Mouse (Mus musculus): ENCODE data around the gene Dcaf12.
A peak's percentile ranks its signal among the peaks of the same experiment; 100 is the strongest.

Gene Dcaf12

DNA sequence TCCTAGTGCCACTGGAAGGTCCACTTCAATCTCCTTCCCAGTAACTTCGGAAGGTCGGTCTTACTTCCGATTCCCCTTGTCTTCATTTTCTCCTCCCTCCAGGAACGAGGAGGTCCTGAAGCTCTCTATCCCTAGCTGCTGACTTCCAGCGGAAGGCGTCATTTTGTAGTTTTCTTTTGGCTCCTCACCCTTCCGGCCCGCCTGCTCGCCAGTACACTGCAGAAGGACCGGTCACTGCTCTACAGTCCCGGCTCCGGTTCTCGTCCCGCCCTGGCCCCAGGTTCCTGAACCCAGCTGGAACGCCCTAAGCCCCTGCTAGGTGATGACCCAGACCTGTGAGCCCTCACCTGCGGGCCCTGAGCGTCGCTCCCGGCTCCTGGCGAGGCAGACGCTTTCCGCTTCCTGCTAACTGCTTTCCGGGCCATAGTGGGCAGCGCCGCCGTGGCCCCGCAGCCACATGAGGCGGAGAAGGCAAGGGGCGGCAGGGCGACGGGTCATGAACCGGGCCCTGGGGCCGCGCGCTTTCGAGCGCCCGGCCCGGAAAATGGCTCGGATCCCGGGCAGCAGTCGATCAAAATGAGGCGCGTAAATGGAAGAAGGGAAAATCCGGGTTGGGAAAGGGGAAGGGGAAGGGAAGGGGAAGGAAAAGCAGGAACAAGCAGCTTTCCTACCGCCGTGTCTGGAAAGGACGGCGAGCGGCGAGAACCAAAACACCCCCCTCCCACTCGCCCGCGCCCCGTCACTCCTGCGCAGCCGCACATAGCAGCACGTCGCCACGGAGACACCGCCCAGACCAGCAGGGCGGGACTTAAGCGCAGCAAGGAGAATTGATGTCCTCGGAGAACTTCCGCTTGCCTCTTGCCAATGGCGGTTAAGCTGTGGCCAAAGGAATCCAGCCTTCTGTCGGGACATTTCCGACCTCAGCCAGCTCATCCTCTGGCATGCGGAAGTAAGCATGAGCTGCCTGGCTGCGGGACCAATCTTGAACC is at the start of gene Dcaf12:
TSS of gene Dcaf12 (minus strand) at position 749 of the 989 bp plus-strand sequence.
- peak; percentile 96 for DNase-seq (ENCODE audit: low read depth)

DNA sequence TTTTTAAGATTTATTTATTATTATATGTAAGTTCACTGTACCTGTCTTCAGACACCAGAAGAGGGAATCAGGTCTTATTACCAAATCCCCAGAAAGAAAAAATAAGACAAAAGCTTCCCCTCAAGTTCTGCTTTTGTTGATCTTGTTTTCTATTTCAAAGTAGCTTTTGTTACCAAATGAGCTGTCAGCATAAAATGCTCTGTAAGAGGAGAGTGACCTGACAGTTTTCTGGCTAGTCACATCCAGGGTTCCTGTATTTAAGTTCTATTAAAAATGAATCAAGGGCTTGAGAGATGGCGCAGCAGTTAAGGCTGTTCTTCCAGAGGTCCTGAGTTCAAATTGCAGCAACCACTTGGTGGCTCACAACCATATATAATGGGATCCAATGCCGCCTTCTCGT is 46.4 kb upstream of the Dcaf12 start:
- no peak for DNase-seq (ENCODE audit: low read depth)

DNA sequence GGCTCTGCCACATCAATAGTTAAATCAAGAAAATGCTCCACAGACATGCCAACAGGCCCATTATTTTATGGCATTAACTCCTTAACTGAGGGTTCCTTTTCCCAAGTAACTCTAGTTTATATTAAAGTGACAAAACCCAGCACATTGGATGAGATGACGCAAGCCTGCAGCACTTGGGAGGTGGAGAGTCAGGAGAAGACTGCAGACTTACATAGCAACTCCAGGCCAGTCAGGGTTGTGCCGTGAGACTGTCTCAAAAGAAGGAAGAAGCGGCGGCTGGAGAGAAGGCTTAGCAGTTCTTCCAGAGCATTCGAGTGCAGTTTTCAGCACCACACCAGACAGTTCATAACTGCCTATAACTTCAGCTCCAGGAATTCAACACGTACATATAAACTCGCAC is 44.7 kb upstream of the Dcaf12 start:
- no peak for DNase-seq (ENCODE audit: low read depth)

DNA sequence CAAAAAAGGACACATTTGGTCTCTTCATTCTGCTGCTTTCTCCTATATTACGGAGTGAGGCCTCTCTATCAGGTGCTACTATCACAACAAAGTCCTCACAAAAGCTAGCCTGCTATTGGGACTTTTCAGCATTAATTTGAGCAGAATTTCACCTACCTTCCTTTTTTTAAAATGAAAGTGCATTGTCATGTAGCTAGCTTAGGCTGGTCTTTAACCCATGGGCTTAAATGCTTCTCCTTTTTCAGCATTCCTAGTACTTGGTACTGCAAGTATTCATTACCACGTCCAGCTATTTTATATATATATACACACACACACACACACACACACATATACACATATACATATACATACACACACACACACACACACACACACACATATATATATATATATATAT is 44.0 kb upstream of the Dcaf12 start:
- no peak for DNase-seq (ENCODE audit: low read depth)

DNA sequence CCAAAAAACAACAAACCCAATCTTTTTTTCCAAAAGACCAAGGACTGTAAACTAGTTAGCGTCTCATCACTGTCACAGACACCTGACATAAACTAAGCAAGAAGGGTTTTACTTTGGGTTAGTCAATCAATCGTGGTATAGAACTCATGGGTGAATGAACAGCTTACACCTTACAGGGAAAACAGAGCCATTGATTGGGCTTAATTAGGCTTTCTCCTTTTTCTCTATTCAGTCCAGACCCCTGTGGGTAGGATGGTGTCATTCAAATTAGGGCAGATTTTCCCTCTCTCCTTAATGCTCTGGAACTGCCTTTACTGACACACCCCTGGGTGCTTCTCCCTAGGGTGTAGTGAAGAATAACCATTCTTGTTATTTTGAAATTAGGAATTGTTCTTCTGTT is 42.5 kb upstream of the Dcaf12 start:
- DNase-seq (ENCODE audit: low read depth), result no peak

DNA sequence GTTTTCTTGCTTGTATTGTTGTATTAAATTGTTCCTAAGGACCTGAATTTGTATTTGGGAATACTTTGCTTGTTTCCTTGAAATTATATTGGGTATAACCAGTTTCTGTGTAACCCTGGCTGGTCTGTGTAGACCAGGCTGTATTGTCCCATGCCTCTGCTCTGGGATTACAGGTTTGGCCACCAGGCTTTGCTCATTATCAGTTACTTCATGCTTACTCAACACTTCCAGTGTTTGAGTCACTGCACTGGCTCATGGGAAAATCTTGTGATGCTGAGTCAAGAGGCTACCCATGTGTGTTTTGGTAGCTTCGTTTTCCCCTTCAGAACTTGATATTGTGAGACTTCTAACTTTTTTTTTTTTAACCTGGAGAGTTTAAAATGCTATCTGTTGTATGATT is 38.6 kb upstream of the Dcaf12 start:
- DNase-seq (ENCODE audit: low read depth), result peak; percentile 28

DNA sequence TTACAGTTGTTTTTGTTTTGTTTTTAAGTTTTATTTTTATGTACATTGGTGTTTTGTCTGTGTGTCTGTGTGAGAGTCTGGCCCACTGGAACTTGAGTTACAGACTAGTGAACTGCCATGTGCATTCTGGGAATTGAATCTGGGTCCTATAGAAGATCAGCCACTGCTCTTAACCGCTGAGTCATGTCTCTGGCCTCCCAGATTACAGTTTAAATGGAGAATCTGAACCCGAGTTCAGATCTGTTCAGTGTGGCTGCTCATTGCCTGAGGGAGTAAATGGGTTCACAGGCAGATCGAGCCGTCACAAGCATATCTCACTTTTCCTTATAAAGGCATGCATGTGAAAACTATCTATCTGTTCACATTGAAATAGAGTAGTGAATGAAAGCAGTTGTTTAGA is 38.1 kb upstream of the Dcaf12 start:
- no peak for DNase-seq (ENCODE audit: low read depth)

DNA sequence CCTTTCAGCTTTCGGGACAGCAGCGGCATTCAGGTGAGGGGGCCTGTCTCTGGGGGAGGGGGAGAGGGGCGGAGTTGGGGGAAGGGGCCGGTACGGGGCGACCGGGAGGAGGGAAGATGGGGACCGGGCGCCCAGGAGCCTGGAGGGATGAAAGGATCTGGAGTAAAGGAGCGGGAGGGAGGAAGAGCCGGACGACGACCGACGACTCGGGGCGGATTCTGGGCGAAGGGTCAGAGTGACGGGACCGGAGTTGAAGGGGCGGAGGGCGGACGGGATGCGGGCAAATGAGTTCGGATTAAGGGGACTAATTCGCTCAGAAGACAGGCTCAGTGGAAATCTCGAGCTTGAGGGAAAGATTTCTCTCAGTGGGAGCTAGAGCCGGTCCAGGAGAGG is 34.5 kb upstream of the Dcaf12 start:
- DNase-seq (ENCODE audit: low read depth), result no peak

DNA sequence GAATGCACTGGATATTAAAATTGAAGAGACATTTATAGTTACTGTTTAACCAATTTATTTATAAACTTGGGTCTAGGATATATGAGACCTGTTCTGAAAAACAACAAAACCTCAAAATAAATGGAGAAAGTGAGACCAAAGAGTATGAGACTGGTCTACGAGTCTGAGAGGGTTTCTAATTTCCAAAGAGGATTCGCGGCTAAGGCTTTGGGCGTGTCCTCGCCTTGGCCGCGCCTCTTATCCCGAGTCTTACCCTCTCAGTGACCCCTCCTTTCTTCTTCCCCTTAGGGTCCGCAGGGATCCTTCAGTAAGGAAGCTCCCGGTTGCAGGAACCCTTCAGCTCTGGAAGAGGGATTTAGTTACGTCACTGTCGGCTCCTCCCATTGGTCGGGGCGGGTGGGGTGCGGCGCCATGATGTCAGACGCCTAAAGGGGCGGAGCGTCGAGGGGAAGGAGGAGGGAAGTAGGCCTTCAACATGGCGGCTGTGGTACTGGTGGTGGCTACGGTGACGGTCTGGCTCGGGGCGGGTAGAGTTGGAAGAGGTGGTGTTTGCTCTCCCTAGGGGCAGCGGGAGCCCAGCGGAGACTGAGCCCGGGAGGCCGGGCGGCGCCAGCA is 34.0 kb upstream of the Dcaf12 start, which contains the start of gene Ubap1:
TSS of gene Ubap1 (plus strand) at position 413 of the 615 bp plus-strand sequence.
- DNase-seq (ENCODE audit: low read depth), result peak; percentile 98

DNA sequence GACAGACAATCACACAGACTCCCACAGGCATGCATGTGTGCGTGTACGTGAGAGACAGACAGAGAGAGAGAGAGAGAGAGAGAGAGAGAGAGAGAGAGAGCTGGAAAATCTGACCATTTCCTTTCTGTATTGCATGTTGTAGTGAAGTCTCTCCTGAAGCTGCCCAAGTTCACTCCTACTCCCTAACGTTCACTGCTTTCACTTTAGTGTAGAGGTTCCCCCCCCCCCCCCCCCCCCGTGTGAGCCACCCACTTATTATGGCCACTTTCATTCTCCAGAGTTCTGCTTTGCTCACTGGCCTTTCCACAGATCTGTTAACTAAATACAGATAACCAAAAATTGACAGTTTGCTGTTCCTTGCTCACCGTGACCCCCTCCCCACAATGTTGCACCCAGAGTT is 33.1 kb upstream of the Dcaf12 start:
- DNase-seq (ENCODE audit: low read depth), result peak; percentile 69

DNA sequence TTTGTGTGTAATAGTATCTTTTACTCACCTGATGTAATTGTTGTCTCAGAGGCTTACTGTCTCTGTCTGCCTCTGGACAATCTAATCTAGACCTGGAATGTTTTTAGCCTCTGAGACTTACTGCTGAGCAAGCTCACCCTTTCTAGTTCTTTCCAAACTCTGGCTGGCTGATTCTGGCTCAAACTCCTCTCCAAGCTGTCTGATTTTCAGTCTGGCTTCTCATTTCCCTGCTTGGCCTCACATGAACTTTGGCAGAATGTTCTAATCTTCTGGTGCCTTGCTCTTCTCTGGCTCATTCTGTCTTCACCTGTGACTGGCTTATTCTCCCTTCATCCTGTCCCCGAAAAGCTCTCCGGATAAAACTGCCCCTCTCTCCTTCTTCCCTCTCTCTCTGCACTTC is 31.3 kb upstream of the Dcaf12 start:
- no peak for DNase-seq (ENCODE audit: low read depth)

DNA sequence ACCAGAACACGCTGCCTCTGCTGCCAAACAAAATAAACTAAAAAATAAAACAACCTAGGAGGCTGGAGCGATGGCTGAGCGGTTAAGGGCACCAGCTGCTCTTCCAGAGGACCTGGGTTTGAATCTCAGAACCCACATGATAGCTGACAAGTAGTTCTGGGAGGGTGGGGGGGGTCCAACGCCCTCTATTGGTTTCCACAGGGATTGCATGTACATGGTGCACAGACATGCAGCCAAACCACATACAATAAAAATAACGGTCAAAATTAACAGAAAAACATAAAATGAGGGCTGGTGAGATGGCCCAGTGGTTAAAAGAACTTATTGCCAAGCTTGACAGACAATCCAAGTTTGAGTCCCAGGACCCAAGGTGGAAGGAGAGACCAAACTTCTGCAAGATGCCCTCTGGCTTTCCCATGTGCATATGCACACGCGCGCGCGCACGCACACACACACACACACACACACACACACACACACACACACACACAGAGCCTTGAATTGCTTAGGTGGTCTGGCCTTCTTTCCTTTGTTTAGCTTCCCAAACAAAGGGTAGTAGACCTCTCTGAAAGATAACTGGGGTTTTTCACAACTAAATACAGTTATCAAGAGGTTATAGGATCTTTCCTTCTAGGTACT is 26.3 kb upstream of the Dcaf12 start:
- DNase-seq (ENCODE audit: low read depth), result peak; percentile 18

DNA sequence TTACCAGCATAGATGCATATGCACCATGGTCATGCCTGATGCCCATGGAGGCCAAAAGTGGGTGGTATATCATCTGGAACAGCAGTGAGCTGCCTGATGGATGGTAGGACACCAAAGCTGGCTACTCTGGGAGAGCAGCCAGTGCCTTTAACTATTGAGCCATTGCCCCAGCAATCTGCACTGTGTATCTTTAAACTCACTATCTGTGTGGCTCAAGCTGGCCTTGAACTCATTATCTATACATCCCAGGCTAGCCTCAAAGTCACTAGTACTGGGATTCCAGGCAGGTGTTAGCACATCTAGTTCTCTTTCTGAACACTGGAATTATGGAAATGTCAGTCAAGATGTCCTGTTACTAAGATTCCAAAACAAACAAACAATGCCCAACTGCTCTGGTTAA is 21.9 kb upstream of the Dcaf12 start:
- no peak for DNase-seq (ENCODE audit: low read depth)

DNA sequence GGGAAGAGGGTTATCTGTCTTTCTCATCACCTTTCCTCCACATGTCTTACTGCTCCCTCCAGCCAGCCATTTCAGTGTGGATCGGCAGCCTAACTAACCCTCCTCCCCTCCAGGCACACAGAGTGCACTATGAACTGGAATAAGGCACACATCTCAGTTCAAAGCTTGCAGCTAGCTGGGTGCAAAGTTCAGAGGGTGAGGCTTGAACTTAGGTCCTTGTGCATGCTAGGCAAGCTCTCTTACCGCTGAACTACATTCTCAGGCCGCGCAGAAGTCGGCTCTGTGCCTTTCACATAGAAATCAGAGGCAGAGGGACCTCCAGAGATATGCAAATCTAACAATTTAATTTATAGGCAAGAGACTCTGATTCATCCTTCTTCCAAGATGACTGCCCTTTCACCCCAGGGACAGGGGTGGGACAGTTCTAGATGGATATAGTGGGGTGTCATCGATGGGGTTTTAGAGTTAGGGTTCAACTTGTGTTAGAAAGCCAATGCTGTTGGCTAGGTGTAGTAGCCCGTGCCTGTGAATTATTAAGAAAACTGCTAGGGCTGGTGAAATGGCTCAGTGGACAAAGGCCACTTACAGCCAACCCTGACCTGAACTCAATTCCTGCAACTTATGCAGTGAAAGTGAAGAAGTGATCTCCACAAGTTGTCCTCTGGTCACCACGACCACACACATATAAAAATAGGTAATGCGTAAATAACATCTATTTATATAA is 17.2 kb upstream of the Dcaf12 start:
- no peak for DNase-seq (ENCODE audit: low read depth)

DNA sequence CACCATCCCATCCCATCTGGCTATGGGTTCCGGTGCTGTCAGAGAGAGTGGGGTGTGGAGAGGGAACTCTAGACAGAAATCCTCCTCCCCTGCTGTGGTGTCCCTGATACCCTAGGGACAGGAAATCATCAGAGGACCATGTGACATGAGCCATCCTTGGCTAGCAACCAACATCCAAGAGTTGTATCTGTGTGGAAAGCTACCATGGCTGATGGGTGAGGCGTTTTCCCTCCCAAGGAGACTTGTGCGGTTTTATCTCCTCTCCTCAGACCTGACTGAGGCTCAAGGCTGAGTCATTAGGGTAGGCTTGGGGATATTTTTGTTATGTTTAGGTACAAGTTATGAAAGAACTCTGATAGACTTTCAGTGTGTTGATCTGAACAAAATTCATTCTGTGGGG is 16.4 kb upstream of the Dcaf12 start:
- no peak for DNase-seq (ENCODE audit: low read depth)

DNA sequence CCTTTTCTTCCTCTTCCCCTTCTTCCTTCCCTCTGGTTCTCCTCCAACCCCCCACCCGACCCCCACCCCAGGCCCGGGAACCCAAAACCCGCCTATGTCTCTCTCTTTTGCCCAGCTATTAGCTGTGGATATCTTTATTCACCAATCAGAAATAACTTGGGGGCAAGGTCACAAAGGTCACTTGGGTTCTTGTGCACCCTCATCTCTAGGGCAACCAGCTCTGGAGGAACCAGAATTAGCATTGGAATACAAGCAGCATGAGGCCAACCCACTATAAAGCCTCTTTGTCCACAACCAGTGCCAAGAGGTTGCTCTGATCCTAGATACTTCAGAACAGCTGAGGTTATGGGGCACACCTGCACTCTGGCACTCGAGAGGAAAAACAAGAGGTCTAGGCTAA is 14.8 kb upstream of the Dcaf12 start:
- no peak for DNase-seq (ENCODE audit: low read depth)

DNA sequence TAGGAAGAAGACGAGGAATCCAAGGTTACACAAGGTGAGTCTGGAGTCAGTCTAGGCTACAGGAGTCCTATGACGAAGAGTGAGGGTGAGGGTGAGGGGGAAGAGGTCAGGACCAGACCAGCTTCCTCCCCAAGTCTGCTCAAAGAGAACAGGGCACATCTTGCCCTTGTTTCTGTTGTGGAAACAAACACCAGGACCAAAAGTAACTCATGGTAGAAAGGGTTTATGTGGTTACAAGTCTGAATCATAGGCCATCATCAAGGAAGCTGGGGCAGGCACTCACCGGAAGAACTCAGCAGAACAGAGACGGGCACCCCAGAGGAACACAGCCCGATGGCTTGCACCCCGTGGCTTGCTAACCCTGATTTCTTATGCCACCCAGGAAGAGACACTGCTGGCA is 12.2 kb upstream of the Dcaf12 start:
- peak; percentile 56 for DNase-seq (ENCODE audit: low read depth)

DNA sequence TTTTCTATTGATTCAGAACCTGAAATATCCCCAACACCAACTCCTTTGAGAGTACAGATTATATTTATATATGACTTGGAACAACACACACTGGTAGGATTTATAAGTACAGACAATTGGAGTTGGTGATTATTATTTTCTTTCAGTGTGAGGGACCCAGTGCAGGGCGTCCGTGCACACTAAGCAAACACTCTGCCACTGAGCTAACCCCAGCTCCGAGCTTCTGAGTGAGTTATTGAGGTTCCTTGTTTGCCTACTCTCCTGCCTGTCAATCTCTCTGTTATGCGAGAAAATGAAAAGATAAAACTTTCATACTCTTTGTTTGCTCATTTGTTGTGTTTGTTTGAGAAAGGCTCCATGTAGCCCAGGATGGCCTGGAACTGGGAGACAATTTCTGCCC is 6.3 kb upstream of the Dcaf12 start:
- DNase-seq (ENCODE audit: low read depth), result no peak

DNA sequence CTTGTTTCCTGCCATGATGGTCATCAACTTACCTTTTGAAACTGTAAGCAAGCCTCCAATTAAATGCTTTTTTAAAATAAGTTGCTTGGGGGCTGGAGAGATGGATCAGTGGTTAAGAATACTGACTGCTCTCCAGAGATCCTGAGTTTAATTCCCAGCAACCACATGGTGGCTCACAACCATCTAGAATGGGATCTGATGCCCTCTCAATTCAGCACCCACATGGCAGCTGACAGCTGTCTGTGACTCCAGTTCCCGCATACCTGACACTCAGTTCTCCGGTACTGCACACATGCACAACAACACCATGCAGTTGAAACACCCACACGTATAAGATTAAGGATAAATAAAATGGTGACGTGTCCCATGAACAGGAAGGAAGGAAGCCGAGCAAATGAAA is 3.6 kb upstream of the Dcaf12 start:
- no peak for DNase-seq (ENCODE audit: low read depth)

DNA sequence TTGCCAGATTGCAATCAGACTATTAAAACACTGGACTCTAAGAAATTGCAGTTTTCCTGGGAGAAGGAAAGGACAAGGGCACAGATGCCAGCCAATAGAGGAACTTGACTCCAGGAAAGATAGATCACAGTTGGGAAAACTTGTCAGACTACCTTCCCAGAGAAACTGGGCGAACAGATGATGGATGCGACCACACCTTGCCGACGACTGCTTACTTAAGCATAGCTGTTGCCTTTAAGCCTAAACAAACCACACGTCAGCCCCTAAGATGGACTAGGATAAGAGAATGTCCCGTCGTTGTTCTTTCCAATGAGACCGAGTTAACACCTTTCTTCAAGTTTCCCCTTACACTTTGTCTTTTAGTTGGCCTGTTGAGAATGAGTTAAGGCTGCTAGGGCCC is 484 bp upstream of the Dcaf12 start:
- DNase-seq (ENCODE audit: low read depth), result no peak

DNA sequence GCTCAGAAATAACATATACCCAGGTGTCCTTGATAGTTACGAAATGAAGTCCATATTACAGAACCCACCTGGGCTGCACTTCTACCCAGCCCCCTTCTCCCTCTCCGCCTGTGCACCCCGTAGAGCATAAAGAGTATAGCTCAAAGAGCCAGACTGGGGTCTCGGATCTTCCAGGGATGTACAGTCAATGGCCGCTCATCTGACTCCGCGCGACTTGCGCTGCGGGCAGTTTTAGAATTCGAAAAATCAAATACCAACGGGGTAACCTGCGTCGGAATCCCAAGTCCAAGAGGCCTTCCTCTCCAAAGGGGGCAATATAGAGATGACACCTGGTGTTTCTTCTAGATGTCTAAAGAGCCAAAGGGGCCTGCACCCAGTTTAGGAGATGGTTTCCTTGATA is 967 bp downstream of the Dcaf12 start:
- no peak for DNase-seq (ENCODE audit: low read depth)
